Comparison of ENCODE assay signal across 8 mouse cellular contexts in the genomic region with DNA sequence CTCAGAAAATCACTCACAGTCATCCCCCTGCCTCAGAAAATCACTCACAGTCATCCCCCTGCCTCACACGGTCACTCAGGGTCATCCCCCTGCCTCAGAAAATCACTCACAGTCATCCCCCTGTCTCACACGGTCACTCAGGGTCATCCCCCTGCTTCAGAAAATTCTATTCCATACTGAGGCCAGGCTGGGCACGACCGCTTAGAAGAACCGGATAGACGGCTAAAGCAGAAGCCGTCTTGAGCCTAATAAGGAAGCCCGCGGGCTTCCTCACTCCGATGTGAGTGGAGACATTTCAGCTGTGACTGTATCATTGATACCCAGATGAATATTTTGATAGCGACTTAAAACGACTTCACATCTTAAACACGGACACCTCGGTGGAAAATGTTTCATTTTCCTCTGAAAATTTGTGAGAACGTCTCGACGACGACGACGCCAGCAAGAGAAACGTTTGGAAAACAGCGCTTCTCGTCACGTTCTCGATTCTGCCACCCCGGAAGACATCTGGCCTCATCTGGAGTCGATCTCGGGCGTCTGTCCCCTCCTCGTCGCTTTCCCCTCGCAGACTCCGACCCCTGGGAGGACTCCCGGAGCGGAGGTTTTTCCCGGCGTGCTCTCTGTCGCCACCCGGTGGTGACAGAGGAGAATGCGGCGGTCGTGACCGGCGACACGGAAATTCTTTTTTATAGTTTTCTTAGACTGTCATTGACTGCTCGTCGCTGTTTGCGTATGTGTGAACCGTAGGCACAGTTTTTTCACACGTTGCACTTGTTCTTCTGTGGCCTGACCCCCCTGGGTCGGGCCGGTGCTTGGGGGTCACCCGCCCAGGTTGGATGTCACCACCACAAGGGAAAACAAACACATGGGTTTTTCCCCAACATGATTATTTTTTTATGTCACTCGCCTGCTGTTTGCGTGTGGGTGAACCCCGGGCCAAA. TPM values are rescaled to one million over a fixed set of nuclear protein-coding genes. Genes with fewer than 3 reads are reported as not detected.
DNase-seq lines count a peak whose midpoint lies in the region.
"Not testable (repeated sequence)": the region's sequence is repeated elsewhere in the genome, so short reads cannot be mapped to it uniquely, and the experiment has no call there.

No protein-coding gene starts in this region.

- H3K36me3 ChIP-seq in ES-E14 (ENCODE audit: control insufficient read depth, insufficient read depth, low read length, poor library complexity, severe bottlenecking): peaks cover 64% of the 10 kb centered on the region

- H3K27ac ChIP-seq in ES-E14 (ENCODE audit: insufficient read depth, low read depth, low read length, poor library complexity, severe bottlenecking): peak overlapping the region; percentile 0; the same call in 1 of the 2 replicates

- not testable (repeated sequence) for H3K9ac ChIP-seq in ES-E14 (ENCODE audit: insufficient read depth, low read depth, low read length, poor library complexity, severe bottlenecking)

- in situ Hi-C loops in ES-E14 (cut with MboI; ENCODE audit: low sequenced_read_pairs in 2 of 2, unreplicated experiment in 2 of 2): not testable (repeated sequence)

- peak; percentile 99 for DNase-seq in ES-E14 (ENCODE audit: low read depth, low spot score)
- peak; percentile 77 for DNase-seq in cerebellum, adult 11-12 months
- peak; percentile 81 for DNase-seq in forelimb bud, embryonic 11.5 days (ENCODE audit: low read depth, low spot score)
- DNase-seq in heart, postnatal 4 days: peak; percentile 89
- DNase-seq in layer of hippocampus, postnatal 14 days (ENCODE audit: low spot score in 2 of 2): peak; percentile 85 to 94
- peak; percentile 75 for DNase-seq in lung, postnatal 14 days
- DNase-seq in retina, embryonic 14.5 days (ENCODE audit: low spot score): peak; percentile 82
- peak; percentile 93 for DNase-seq in thymus, postnatal 25 days

- not testable (repeated sequence) for H3K4me3 ChIP-seq in ES-E14 (ENCODE audit: insufficient read depth in 1 of 2, low read depth in 1 of 2, low read length in 2 of 2, poor library complexity in 1 of 2, severe bottlenecking in 1 of 2)

- H3K9me3 ChIP-seq in ES-E14 (ENCODE audit: control insufficient read depth, insufficient read depth, low read depth, low read length): peaks cover 44% of the 10 kb centered on the region

- peaks cover 0 to 11% of the 10 kb centered on the region in 2 experiments; a peak in 1 of 4 replicates for H3K4me1 ChIP-seq in ES-E14 (ENCODE audit: control insufficient read depth in 2 of 2, insufficient read depth in 2 of 2, low read length in 2 of 2, poor library complexity in 1 of 2)

RNA-seq across cellular contexts. Expression of gene Gm21887, which starts 19.5 kb away (rescaled TPM):
- 165 and 322 TPM in 2 replicates for total RNA-seq in ES-E14 (2012; rRNA removed)
- total RNA-seq in heart, postnatal 4 days (2021): 100 to 1,000 TPM in 1 of 2 experiments, 10 to 100 TPM in 1; 99.1 to 109 TPM
- 100 to 1,000 TPM; 225 to 399 TPM for total RNA-seq in layer of hippocampus, postnatal 14 days (2021)
